Mouse (Mus musculus) neutrophil, adult 65 days (primary cell): ENCODE results near the gene Tmem198b. TPM values are rescaled to one million over a fixed set of nuclear protein-coding genes. Genes with fewer than 3 reads are reported as not detected.

Source experiments
- total RNA-seq: library from RNA; stranded (reverse); gene quantifications from 2 replicates; pipeline ENCODE4 v1.2.4, GENCODE M21; 2023

The Tmem198b gene
- 5.1 and 5.8 TPM in 2 replicates for total RNA-seq

GRCm38 (mm10) chr10:128804271-128805091, at the start of gene Tmem198b:
Gene Tmem198b (minus strand): TSS chr10:128804370.

GRCm38 (mm10) chr10:128821358-128822056, 17.3 kb upstream of the Tmem198b start, which contains the start of gene Ormdl2:
Gene Ormdl2 (minus strand): TSS chr10:128821645.

DNA sequence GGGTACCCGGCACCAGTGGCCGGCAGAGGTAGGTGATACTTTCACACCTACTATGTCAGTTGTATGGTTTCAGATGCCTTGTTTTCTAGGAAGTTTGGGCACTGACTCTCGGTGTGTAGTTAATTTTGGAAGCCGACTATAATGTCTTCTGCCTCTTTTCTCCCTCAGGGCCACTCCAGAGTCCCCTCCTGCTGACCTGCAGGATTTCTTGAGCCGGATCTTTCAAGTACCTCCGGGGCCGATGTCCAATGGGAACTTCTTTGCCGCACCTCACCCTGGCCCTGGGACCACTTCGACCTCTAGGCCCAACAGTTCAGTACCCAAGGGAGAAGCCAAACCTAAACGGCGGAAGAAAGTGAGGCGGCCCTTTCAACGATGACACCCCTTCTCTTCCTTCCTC, 12.9 kb upstream of the Tmem198b start, which contains the start of gene Sarnp:
Sarnp (plus strand) TSS at position 301 of the 400 bp plus-strand sequence.

GRCm38 (mm10) chr10:128803771-128804270, 349 bp downstream of the Tmem198b start, which contains the start of gene Dnajc14:
Gene Dnajc14 (plus strand): TSS chr10:128804062.

DNA sequence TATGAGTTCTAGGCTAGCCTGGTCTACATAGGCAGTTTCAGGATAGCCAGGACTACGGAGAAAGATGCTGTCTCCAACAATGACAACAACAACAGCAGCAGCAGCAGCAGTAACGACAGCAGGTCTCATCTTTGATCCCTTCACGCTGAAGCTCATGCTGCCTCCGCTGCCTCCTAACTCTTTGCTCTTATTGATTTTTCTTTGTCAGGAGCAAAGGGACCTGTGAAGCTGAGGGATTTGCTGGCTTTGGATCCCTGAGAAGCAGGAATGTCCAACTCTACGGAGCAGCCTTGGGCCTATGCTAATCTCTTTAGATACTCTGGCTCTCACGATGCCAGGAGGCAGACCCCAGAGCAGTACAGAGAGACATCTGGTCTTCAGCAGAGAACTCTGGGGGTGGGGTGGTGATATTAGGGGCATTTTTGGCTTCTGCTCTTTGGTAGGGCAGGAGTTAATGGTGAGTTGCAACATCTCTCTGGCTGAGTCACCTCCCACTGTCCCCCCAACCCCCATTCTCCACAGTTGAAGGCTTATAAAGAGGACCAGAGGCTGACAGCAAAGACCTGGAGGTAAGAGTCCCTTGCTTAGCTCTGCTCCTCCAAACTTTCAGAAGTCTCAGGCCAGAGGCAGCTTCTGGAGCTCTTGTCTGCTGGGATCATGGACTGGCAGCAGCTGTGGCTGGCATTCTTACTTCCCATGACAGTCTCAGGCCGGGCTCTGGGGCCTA, 13.6 kb downstream of the Tmem198b start, which contains the start of gene Mmp19:
Mmp19 (plus strand) TSS at position 513 of the 727 bp plus-strand sequence.

Other genes starting within 250 kb of the Tmem198b start
- gene Pa2g4, start 238.4 kb downstream of the Tmem198b start, total RNA-seq = 28.5 and 31.0 TPM in 2 replicates
- gene Erbb3, start 214.7 kb downstream of the Tmem198b start, total RNA-seq = 0.35 and 0.50 TPM in 2 replicates
- gene Rps26, start 177.6 kb downstream of the Tmem198b start, total RNA-seq = 150 and 359 TPM in 2 replicates
- 0.16 TPM in 1 of 2 replicates, not detected in the other for gene Ikzf4, start 158.4 kb downstream of the Tmem198b start, total RNA-seq
- 1.0 and 1.2 TPM in 2 replicates for gene Suox, start 130.3 kb downstream of the Tmem198b start, total RNA-seq
- gene Rab5b, start 108.1 kb downstream of the Tmem198b start, total RNA-seq = 95.8 and 96.9 TPM in 2 replicates
- 2.3 and 2.6 TPM in 2 replicates for gene Pmel, start 100.2 kb downstream of the Tmem198b start, total RNA-seq
- gene Cdk2, start 99.3 kb downstream of the Tmem198b start, total RNA-seq = 71.8 and 90.9 TPM in 2 replicates
- 46.0 and 58.2 TPM in 2 replicates for gene Dgka, start 59.5 kb downstream of the Tmem198b start, total RNA-seq
- gene Pym1, start 56.5 kb downstream of the Tmem198b start, total RNA-seq = 23.9 and 25.2 TPM in 2 replicates
- gene Mmp19, start 13.5 kb downstream of the Tmem198b start, total RNA-seq = 4.7 and 6.9 TPM in 2 replicates
- 59.9 and 86.6 TPM in 2 replicates for gene Dnajc14, start 308 bp downstream of the Tmem198b start, total RNA-seq
- gene Sarnp, start 13.0 kb upstream of the Tmem198b start, total RNA-seq = 24.9 and 29.6 TPM in 2 replicates
- gene Ormdl2, start 17.3 kb upstream of the Tmem198b start, total RNA-seq = 20.0 and 24.0 TPM in 2 replicates
- 0.09 and 0.16 TPM in 2 replicates for gene Gdf11, start 87.3 kb upstream of the Tmem198b start, total RNA-seq
- 149 and 180 TPM in 2 replicates for gene Cd63, start 96.6 kb upstream of the Tmem198b start, total RNA-seq
- gene Rdh5, start 118.5 kb upstream of the Tmem198b start, total RNA-seq = 3.3 and 5.5 TPM in 2 replicates
- gene Bloc1s1, start 119.7 kb upstream of the Tmem198b start, total RNA-seq = 81.6 and 81.7 TPM in 2 replicates
- gene Itga7, start 129.4 kb upstream of the Tmem198b start, total RNA-seq = 0.13 TPM in 1 of 2 replicates, not detected in the other
- not detected in 2 replicates for gene Mettl7b, start 156.6 kb upstream of the Tmem198b start, total RNA-seq
- gene Olfr9, start 185.1 kb upstream of the Tmem198b start, total RNA-seq = not detected in 2 replicates
- not detected in 2 replicates for gene Olfr763, start 206.4 kb upstream of the Tmem198b start, total RNA-seq
- gene Olfr764-ps1, start 235.5 kb upstream of the Tmem198b start, total RNA-seq = not detected in 2 replicates
- gene Olfr765, start 245.6 kb upstream of the Tmem198b start, total RNA-seq = not detected in 2 replicates